Mouse (Mus musculus) embryonic facial prominence, embryonic 11.5 days (tissue): ENCODE data around the gene Prr36. TPM values are rescaled to one million over a fixed set of nuclear protein-coding genes. Genes with fewer than 3 reads are reported as not detected.
A peak's percentile ranks its signal among the peaks of the same experiment; 100 is the strongest.

Source experiments
- ATAC-seq: fragments of 200-750 bp; cut with Nextera tagmentation; replicated peaks from 2 replicates; pipeline ENCODE4 v1.8.0; 2017; ENCODE audit warnings: low read depth; ENCODE audit not compliant: insufficient number of reproducible peaks, low FRiP score, low TSS enrichment
- DNase-seq: peaks from one replicate; pipeline ENCODE4 v3.0.0-alpha.2; 2015; ENCODE audit warnings: low spot score
- H3K27ac ChIP-seq: fragments of 300-500 bp; sonication (generic); replicated peaks from 2 replicates; pipeline ENCODE4 v1.5.1; 2014; ENCODE audit warnings: mild to moderate bottlenecking, low read depth, low read length, control low read depth
- H3K27me3 ChIP-seq: fragments of 300-500 bp; sonication (generic); 2 replicates; pipeline ENCODE4 v1.6.1; 2014; ENCODE audit warnings: mild to moderate bottlenecking, low read length, moderate library complexity, mixed read lengths; ENCODE audit not compliant: control insufficient read depth, insufficient read depth
- H3K36me3 ChIP-seq: fragments of 300-500 bp; sonication (generic); replicated peaks from 2 replicates; pipeline ENCODE4 v1.6.1; 2014; ENCODE audit warnings: low read depth, mild to moderate bottlenecking, low read length, moderate library complexity, mixed read lengths; ENCODE audit not compliant: control insufficient read depth, insufficient read depth
- H3K4me1 ChIP-seq: fragments of 300-500 bp; sonication (generic); 2 replicates; pipeline ENCODE4 v1.6.1; 2014; ENCODE audit warnings: low read length, mixed read lengths; ENCODE audit not compliant: control insufficient read depth, insufficient read depth
- H3K4me2 ChIP-seq: fragments of 300-500 bp; sonication (generic); 2 replicates; pipeline ENCODE4 v1.6.1; 2014; ENCODE audit warnings: low read depth, mild to moderate bottlenecking, control low read depth, low read length, moderate library complexity
- H3K4me3 ChIP-seq: fragments of 300-500 bp; sonication (generic); 2 replicates; pipeline ENCODE4 v1.5.1; 2014; ENCODE audit warnings: low read depth, low read length, control low read depth
- H3K9ac ChIP-seq: fragments of 300-500 bp; sonication (generic); replicated peaks from 2 replicates; pipeline ENCODE4 v1.6.1; 2014; ENCODE audit warnings: mild to moderate bottlenecking, control low read depth, low read length
- H3K9me3 ChIP-seq: fragments of 300-500 bp; sonication (generic); replicated peaks from 2 replicates; pipeline ENCODE4 v1.6.1; 2016; ENCODE audit warnings: mild to moderate bottlenecking, low read length, inconsistent platforms, mixed read lengths; ENCODE audit not compliant: control insufficient read depth
- WGBS: fragments of 180-500 bp; shearing (Covaris S2); extraction: QIAGEN DNeasy Blood & Tissue Kit; methylation state at CpG from one replicate; pipeline ENCODE4 v1.1.7; 2014; 5-methylcytosine and 5-hydroxymethylcytosine counted together
- polyA plus RNA-seq: library from polyadenylated mRNA; unstranded; fragments of >200 nt; fragmentation: Nextera tagmentation; extraction: Ambion mirVana; gene quantifications from 2 replicates; pipeline ENCODE4 v1.2.1, GENCODE M21; 2014

Gene Prr36
- polyA plus RNA-seq, 1 experiment from 2014 or later: 7.1 TPM

DNA sequence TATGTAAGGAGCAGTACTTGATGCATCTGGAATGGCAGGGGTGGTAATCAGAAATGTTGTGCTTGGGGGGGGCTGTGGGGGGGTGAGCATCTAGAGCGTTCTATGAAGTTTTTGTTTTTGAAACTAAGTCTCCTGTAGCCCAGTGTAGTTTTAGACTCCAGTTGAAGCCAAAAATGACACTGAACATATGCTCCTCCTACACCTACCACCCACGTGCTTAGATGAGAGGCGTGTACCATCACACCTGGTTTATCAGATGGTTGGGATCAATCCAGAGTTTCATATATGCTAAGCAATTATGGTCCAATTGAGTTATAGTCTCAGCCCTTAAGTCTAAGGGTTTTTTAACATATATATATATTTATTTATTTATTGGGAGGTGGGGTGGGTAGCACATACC lies 2.4 kb upstream of the Prr36 start:
- no peaks in the 10 kb centered on the region for H3K9me3 ChIP-seq
- DNase-seq (no peak), ATAC-seq (no peak)
- 97% methylated on average over 3 of the region's 3 CpGs for WGBS
- H3K4me1 ChIP-seq: no peaks in the 10 kb centered on the region
- H3K4me3 ChIP-seq: no peak overlapping the region
- H3K4me2 ChIP-seq: no peak overlapping the region
- H3K27ac ChIP-seq: no peak overlapping the region
- H3K36me3 ChIP-seq: no peaks in the 10 kb centered on the region
- peaks cover 25% of the 10 kb centered on the region for H3K27me3 ChIP-seq
- no peak overlapping the region for H3K9ac ChIP-seq

DNA sequence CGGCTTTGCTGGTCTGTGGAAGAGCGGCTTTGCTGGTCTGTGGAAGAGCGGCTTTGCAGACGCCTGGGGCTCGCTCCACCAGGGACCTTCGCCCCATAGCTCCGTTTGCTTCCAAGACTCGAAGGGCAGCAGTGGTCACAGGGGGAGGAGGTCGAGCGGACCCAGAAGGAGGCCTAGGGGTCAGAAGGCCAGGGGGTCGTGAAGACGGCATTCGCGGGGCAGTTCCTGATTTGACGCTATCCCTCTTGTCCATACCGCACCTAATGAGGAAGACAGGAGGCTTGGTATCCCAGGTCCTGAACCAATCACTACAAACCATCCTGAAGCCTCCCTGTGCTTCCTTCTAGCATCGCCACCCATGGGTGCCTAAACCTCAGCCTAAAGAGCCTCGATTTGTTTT lies 963 bp downstream of the Prr36 start:
- no peak for DNase-seq
- no peaks in the 10 kb centered on the region for H3K9me3 ChIP-seq
- peak overlapping the region; percentile 52 for H3K9ac ChIP-seq
- H3K27me3 ChIP-seq: peaks cover 31% of the 10 kb centered on the region
- peak overlapping the region; percentile 77 for H3K4me2 ChIP-seq
- no peak overlapping the region for H3K27ac ChIP-seq
- 4% methylated on average over 18 of the region's 18 CpGs for WGBS
- no peaks in the 10 kb centered on the region; the same call in none of the 2 replicates for H3K4me1 ChIP-seq
- no peaks in the 10 kb centered on the region for H3K36me3 ChIP-seq
- peak overlapping the region; percentile 47 for H3K4me3 ChIP-seq
- no peak for ATAC-seq

DNA sequence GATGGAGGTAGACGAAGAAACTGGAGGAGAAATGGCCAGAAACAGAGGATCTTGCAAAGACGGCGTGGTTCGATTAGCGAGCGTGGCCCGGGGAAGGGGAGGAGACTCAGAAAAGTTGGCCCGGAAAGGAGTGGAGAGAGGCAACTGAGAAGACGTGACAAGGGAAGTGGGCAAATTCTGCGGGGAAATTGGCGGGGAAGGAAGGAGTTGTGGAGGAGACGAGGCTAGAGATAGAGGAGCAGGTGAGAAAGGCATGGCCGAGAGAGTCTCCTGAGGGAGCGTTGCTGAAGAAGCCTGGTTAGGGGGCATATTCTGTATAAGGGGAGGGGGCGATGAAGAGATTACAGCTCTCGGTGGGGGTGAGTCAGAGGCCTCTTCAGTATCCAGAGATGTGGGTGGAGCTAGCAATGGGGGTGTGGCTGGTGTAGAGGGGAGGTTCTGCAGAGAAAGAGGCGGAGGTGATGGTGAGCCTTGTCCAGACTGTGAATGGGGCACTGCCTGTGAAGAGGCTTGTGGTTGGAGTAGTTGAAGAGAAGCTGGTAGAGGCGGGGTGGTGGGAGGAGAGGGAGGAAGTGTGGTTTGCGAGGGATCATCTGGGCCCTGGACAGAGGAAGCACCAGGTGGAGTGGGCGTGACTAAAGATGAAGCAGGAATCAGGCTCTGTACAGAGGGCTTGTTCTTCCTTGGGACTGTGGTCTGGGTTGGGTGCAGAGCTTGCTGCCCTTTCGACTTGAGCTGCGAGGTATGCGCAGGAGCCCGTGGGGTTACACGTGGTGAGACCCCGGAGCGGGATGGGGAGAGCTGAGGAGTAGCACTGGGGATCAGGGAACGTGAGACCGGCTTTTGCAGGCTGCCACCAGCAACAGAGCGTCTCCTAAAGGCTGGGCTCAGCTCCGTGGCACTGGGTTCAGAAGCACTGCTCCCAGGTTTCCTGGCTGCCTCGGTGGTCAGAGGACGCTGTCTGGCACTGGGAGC lies 3.0 kb downstream of the Prr36 start:
- Histone ChIP-seq H3K9ac (peak overlapping the region; percentile 28), H3K27ac (no peak overlapping the region), H3K36me3 (no peaks in the 10 kb centered on the region), H3K4me2 (peak overlapping the region; percentile 91), H3K27me3 (peaks cover 31% of the 10 kb centered on the region), H3K4me1 (no peaks in the 10 kb centered on the region; the same call in none of the 2 replicates), H3K9me3 (no peaks in the 10 kb centered on the region), H3K4me3 (peak overlapping the region; percentile 36)
- ATAC-seq: peak; percentile 20; the same call in 1 of the 2 replicates
- DNase-seq: peak; percentile 58
- 9% methylated on average over 33 of the region's 33 CpGs for WGBS

DNA sequence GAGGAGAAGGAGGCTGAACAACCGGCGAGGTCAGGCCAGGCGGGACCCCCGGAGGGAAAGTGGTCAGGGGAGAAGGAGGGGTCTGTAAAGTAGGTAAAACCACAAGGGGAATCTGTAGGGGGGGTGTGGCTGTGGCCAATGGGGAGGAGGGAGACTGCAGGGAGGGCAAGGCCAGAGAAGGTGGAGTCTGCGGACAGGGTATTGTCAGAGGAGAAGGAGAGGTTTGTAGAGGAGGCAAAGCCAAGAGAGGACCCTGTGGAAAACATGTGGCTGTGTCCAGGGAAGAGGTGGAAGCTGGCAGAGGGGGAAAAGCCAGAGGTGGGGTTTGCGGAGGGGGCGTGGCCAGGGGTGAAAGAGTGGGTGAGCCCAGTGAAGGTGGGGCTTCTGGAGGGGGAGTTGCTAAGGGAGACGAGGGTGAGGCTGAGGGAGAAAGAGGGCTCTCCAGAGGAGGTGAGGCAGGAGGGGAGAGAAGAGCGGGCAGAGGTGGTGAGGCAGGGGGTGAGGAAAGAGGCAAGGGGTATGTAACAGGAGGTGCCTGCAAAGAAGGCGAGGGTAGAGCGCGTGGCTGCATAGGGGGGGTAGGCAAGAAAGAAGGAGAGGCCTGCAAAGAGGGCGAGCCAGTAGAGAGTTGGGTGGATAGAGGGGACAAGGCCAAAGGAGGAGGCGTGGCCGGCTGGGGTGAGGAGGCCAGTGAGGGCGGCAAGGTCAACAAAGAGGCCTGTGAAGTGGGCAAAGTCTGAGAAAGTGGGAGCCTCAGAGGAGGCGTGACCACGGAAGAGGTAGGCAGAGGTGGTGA lies 3.9 kb downstream of the Prr36 start:
- ATAC-seq: peak; percentile 57
- H3K4me2 ChIP-seq: peak overlapping the region; percentile 91
- peak; percentile 53 for DNase-seq
- peak overlapping the region; percentile 28 for H3K9ac ChIP-seq
- peak overlapping the region; percentile 36 for H3K4me3 ChIP-seq
- H3K9me3 ChIP-seq: no peaks in the 10 kb centered on the region
- peaks cover 31% of the 10 kb centered on the region for H3K27me3 ChIP-seq
- H3K36me3 ChIP-seq: no peaks in the 10 kb centered on the region
- H3K27ac ChIP-seq: no peak overlapping the region
- 4% methylated on average over 18 of the region's 18 CpGs for WGBS
- no peaks in the 10 kb centered on the region; the same call in none of the 2 replicates for H3K4me1 ChIP-seq

DNA sequence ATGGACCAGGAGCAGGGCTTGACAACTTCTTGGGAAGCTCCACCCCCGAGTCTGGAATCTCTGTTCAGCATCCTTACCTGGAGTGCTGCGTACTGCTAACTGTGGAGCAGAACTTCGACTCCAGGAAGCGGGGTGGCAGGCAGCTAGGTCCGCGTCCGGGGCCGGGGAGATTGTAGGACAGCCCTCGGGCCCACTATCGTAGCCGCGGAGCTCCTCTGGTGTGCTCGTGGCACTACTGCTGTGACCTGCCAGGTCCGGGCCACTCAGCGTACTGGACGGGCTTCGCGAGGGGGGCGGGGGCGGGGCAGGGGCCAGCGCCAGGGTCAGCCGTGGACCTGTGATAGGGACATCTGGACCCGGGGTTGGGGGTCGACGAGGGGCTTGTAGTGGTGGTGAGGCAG lies 4.5 kb downstream of the Prr36 start:
- Histone ChIP-seq H3K36me3 (no peaks in the 10 kb centered on the region), H3K9me3 (no peaks in the 10 kb centered on the region), H3K4me2 (peak overlapping the region; percentile 91), H3K27ac (no peak overlapping the region), H3K27me3 (peaks cover 29% of the 10 kb centered on the region), H3K9ac (peak overlapping the region; percentile 28), H3K4me1 (no peaks in the 10 kb centered on the region; the same call in none of the 2 replicates), H3K4me3 (peak overlapping the region; percentile 36)
- DNase-seq (no peak), ATAC-seq (peak; percentile 10; the same call in 1 of the 2 replicates)
- WGBS: 1% methylated on average over 25 of the region's 25 CpGs

DNA sequence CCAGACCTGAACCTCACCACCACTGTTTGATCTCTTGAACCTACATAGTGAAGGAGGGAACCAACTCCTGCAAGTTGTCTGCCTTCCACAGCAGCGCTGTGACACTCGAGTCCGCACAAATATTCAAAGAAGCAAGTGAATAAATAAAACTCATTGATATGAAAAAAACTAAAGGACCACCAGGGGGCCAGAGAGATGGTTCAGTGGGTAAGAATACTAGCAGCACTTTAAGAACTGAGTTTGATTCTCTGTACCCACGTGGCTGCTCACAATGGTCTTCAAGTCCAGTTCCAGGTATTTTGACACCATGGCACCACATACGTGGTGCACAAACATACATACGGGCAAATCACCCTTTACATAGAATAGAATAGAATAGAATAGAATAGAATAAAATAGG lies 6.2 kb downstream of the Prr36 start:
- ATAC-seq: no peak
- Histone ChIP-seq H3K9me3 (no peaks in the 10 kb centered on the region), H3K4me3 (no peak overlapping the region), H3K4me2 (no peak overlapping the region), H3K9ac (no peak overlapping the region), H3K27me3 (peaks cover 31% of the 10 kb centered on the region), H3K36me3 (no peaks in the 10 kb centered on the region), H3K4me1 (peaks cover 2% of the 10 kb centered on the region), H3K27ac (no peak overlapping the region)
- no peak for DNase-seq
- 78% methylated on average over 6 of the region's 6 CpGs for WGBS

DNA sequence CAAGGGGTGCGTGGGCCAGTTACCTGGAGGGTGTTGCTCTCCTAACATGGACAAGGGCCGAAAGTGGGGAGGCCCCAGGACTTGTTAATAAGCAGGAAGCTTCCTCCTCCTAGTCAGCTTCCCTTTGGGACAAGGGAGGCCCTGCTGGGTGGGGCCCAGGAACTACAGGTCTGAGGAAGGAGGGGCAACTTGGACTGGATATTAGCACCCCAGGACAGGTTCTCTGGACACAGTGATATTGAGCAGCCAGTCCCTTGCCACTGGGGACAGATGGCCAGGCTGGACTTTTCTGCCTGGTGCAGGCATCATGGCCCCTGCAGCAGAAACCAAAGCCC lies 10.3 kb downstream of the Prr36 start:
- ATAC-seq (no peak), DNase-seq (no peak)
- WGBS: 56% methylated on average over 2 of the region's 2 CpGs
- H3K36me3 ChIP-seq: no peaks in the 10 kb centered on the region
- no peak overlapping the region for H3K4me2 ChIP-seq
- peaks cover 29% of the 10 kb centered on the region for H3K27me3 ChIP-seq
- H3K9me3 ChIP-seq: no peaks in the 10 kb centered on the region
- H3K27ac ChIP-seq: no peak overlapping the region
- peaks cover 2% of the 10 kb centered on the region; the same call in 1 of the 2 replicates for H3K4me1 ChIP-seq
- no peak overlapping the region for H3K4me3 ChIP-seq
- no peak overlapping the region for H3K9ac ChIP-seq
